Mouse (Mus musculus): Measurements from ENCODE around the gene Tmem132c.

The Tmem132c gene

DNA sequence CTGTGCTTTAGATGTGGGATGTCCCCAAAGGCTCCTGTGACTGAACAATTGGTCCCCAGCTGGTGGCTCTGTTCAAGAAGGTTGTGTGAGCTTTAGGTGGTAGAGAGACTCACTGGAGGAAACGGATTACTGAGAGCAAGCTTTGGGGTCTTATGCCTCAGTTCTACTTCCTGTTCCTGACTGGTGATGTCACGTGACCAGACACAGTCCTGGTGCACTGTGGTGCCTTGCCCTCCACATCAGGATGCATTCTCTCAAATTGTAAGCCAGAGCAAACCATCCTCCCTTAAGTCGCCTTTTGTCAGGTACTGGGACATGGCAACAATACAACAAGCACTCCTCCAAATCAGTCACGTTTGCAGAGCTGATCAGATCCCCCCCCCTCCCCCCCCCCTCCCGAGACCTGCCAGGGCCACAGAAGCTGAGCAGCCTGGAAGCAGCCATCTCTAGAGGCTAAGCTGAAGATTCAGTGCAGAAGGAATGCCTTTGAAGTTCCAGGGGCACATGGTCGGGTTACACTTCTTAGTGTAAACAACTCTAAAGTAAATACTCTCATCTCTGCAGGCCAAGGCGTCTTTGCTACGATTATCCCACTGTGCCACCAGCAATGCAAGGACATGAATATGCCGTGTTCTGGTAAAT, 164.5 kb downstream of the Tmem132c start:
- no peak for DNase-seq (ENCODE audit: low spot score in 2 of 2)

DNA sequence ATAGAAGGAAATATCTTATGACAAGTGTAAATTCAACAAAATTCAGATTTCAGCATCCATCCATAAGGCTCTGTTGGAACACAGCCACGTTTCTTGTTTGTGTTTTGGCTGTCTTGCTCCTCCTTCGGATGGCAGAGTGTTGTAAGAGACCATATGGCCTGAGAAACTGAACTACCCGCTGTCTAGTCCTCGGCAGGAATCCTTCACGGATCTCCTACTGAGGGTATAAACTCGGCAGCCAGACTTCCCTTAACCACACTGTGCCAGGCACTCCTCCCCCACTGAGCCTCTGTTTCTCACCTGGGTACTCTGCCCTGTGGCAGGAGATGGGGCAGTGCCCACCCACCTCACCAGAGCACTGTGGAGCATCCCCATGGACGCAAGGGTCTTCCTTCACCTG, 174.9 kb downstream of the Tmem132c start:
- no peak for DNase-seq (ENCODE audit: low spot score in 2 of 2)

DNA sequence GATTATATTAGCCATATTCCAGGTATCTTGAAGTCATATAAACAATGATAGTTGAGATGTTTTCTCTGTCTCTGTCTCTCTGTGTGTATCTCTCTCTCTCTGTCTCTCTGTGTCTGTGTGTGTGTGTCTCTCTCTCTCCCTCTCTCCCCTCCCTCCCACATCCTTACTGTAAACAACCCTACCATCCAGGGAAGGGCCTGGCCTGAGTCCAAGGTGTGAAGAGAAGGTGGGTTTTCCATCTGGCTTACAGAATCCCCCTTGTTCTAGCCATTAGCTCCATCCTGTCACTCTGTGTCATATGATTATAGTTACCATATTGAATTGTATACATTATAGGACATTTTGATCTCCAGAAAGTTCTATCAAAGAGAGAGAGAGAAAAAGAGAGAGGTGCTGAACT, 182.3 kb downstream of the Tmem132c start:
- DNase-seq (ENCODE audit: low spot score in 2 of 2) = no peak

DNA sequence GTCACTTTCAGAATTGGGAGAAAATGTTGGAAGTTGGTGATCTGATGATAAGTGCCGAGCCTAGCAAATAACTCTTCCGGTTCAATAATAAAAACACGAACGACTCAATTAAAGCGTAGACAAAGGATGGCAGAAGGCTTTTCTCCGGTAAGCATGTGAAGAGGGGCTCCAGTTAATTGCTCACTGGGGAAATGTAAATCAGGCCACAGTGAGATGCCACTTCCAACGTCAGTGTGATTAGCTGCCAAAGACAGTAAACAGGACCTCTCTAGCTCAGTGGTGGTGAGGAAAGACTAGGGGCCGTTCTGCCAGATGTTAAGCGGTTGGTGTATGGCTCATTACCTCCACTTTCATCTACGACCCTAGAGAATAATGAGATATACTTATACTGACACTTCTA, 187.5 kb downstream of the Tmem132c start:
- no peak for DNase-seq (ENCODE audit: low spot score in 2 of 2)

DNA sequence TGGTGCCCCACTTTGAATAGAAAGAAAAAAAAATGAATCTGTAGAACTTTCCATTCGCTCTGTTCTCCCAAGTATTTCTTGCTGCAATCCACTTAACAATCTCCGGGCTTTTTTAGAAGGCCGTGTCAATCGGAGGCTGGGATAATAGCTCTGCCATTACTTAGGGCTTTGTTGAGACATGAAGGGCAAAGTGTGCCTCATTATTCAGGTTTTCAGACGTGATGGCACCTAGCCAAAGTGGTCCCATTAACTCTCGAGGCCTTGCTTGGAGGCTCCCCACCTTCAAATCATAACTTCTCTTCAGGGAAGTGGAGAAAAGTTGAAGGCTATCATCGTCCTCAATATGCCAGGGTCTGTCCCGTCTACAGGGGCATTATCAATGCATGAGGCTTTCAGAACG, 190.0 kb downstream of the Tmem132c start:
- no peak for DNase-seq (ENCODE audit: low spot score in 2 of 2)

DNA sequence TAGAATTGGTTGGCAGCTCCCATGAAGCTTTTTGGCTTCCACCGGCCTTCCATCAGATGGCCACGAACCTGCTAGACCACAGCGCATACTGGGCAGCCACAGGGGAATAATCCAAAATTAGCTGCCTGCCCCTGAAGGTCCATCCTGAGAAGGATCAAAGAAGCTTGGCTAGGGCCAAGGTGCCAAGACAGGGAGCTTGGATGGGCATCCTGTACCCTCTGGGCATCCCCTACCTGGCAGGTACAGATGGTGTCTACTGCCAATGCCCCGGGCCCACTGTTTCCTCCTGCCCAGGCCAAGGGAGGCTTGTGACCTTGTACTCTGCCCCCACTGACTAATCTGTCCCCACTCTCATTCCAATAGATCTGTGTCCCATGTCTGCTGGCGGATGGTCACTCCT, 195.2 kb downstream of the Tmem132c start:
- no peak for DNase-seq (ENCODE audit: low spot score in 2 of 2)

DNA sequence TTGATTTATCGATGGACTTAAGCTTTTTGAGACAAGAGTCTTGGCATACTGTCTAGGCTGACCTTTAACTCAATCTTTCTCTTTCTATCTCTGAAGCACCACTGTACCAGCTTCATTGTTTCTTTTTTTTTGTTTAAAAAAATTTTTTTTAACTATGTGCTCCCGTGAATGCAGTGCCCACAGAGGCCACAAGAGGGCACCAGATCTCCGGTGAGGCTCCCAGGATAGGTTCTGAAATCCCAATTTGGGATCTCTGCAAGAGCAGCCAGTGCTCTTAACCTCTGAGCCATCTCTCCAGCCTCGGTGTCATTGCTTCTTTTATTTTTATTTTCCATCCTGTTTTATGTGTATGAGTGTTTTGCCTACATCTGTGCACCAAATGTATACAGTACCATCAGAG, 197.0 kb downstream of the Tmem132c start:
- no peak for DNase-seq (ENCODE audit: low spot score in 2 of 2)

DNA sequence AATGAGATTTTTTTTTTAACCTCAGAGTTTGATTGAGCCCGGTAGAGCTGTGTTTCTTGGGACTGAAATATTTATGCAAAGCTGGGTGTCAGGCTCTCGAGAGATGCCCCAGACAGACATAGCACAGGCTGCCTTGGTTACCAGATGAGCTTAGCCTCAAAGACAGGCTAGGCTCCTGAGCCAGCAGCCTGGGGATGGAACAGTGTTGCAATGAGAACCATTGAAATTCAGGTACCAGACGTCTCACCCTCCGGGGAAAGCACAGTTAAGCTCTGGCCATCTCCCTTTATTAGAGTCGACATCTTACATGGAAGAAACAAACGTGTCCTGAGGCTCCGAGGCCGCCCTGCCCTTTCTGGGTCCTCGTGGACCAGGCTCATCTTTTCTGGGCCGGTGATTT, 200.4 kb downstream of the Tmem132c start:
- no peak for DNase-seq (ENCODE audit: low spot score in 2 of 2)

DNA sequence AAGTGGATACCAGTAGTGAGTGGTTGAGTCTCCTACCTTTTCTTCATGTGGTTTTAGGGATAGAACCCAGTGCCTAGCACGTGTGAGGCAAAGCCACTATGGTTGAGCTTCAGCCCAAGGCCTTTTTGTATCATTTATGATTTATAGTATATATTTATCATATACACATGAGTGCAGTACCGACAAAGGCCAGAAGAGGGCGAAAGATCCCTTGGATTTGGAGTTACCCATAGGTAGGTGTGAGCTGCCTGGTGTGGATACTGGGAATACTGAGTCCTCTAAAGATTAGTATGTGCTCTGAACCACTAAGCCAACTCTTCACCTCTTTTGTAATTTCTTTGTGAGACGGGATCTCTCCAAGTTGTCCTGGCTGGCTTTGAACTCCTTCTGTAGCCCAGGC, 212.0 kb downstream of the Tmem132c start:
- peak in 1 of 2 experiments; percentile 3 for DNase-seq (ENCODE audit: low spot score in 2 of 2)

DNA sequence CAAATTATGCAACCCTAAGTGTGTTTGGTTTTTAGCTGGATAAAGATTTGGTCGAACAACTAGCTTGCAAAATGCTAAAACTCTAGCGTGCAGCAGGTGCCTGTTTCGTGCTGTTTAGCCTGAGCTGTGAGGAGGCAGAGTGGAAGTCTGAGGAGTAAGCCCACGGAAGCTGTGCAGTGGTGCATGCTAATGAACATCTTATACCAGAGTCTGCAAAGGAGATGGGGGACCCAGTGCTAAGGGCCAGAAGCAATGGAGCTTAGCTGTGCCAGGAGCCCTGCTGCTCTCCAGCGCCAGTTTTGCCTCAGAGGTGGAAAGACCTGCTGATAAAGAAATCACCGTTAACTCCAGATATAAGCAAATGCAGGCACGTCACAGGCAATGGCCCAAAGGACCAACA, 212.5 kb downstream of the Tmem132c start:
- no peak for DNase-seq (ENCODE audit: low spot score in 2 of 2)

DNA sequence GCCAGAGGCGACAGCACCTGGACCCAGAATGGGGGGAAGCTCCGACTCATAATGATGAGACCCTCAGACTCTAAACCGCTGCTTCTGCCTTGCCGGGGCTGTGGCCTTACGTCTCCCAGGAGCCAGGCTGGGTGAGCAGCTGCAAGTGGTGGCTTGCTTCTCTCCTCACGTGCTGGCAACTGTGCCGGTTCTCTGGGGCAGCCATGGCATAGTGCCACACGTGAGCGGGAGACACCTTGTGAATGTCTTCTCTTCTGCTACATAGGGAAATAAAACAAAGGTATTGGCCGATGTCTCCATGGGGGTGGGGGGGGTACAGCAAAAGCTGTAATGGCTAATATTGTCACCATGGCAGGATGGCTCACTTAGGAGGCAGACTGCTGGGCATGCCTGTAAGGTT, 214.5 kb downstream of the Tmem132c start:
- no peak for DNase-seq (ENCODE audit: low spot score in 2 of 2)

DNA sequence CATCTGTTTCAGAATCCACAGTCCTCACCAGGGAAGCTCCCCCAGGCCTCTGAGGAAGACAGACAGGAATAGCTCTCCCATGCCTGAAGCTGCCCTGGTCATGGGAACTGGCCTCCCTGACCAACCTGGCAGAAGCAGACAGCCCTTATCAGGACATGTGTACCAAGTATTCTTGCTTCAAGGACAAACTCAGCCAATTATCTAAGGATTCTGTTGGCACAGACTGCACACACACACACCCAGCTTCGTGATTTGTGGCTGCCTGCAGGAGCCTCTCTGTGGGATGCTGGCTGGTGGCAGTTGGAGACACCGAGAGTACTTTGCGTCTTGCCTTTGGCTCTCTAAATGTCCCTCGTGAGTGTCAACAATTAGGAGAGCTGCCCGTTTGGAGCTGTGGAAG, 226.5 kb downstream of the Tmem132c start:
- no peak for DNase-seq (ENCODE audit: low spot score in 2 of 2)

DNA sequence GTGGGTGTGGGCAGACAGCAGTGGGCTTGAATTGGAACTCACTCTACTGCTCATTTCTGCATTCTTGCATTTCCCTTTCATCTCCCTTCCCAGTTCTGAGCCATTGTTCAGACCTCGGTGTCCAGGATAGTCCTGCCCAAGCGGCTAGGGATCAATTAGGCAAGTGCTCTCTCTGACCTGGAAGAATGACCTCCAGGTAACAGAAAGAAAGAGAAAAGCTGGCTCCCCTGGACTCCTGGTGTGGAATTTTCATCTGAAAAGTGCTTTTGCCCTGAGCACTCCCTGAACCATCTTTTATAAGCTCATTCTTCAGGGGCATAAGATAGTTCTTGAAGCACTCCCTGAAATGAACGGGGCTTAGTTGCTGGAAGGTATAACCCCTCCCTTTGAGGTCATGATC, 228.7 kb downstream of the Tmem132c start:
- DNase-seq (ENCODE audit: low spot score in 2 of 2) = no peak

DNA sequence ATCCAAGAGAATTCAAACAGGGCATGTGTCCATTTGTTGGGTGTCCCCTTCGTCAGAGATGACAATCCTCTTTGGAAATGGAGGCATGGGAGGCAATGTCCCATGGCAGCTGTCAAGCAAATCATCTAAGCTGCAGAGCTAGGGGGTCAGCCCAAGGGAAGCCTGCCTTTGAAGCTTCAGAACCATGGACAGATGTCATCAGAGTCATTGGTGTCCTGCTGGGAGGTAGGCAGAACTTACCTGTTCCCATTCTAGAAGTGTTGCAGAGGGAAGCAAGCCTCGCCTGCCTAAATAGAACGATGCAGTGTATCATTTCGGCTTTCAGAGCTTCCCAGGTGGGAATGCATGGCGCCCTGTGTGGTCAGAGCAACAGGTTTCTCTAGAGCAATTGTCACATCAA, 230.3 kb downstream of the Tmem132c start:
- DNase-seq (ENCODE audit: low spot score in 2 of 2) = no peak

DNA sequence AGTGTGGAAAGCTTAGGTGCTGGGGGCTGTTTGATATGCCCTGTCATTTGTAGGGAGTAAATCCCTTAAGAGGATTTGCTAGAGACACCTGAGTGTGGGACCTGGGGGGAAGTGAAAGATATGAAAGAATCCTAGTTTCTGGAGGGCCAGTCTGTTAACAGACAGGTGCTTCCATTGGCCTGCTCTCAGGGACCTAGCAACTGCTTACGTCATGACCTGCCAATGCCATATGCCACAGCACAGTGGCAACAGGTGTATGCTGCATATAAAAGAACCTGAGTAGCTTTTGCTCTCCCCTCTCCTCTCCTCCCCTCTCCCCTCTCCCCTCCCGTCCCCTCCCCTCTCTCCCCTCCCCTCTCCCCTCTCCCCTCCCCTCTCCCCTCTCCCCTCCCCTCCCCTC, 232.1 kb downstream of the Tmem132c start:
- DNase-seq (ENCODE audit: low spot score in 2 of 2) = no peak

DNA sequence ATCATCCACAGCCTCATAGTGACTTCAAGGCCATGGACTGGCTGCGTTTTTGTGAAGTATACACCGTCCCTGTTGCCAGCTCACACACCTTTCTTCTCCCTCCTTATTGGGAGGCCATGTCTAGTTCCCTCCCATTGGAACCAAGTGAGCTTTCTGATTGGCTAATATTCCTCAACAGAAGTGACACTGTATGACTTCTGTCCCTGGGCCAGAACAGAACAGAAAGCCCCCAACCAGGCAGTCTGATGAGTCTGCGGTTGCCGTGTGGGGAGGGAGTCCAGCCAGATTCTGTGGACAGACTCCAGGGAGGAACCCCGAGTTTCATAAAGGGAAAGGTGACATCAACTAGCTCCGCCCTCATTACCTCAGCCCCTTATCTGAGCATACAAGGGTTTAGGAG, 233.2 kb downstream of the Tmem132c start:
- no peak for DNase-seq (ENCODE audit: low spot score in 2 of 2)

DNA sequence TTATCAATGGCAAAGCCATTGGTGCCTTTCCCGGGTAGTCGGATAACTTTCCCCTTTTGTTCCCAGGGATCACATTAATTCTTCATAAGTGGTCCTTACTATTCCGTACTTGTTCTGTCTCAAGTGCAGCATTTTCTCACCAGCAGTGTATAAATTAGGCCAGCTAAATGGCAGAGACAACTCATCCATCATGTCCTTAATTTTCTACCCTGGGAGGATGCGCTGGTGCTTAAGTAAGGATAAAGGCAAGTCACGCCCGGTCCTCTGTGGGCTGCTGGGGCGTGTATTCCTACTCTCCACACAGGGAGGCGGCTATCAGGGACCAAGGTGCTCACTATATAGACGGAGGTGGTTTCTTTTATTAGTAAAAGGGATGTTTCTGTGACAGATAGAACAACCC, 236.2 kb downstream of the Tmem132c start:
- DNase-seq (ENCODE audit: low spot score in 2 of 2) = no peak

DNA sequence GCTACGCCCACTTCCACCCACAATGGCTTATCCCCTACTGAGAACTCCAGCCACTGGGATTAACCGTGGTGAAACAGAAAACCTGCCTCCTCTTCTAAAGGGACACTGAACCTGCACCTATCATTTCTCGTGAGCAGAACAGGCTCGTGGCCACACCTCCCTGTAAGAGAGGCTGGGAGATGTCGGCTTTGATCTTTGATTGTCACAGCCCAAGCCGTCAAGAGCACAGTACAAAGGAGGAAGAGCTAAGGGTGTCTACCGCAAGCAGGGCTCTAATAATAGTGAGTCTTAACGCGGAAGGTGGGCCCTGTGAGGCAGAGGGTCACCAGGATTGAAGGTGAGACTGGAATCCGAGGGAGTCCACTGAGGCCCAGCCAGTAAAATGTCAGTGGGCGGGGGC, 236.7 kb downstream of the Tmem132c start:
- no peak for DNase-seq (ENCODE audit: low spot score in 2 of 2)

DNA sequence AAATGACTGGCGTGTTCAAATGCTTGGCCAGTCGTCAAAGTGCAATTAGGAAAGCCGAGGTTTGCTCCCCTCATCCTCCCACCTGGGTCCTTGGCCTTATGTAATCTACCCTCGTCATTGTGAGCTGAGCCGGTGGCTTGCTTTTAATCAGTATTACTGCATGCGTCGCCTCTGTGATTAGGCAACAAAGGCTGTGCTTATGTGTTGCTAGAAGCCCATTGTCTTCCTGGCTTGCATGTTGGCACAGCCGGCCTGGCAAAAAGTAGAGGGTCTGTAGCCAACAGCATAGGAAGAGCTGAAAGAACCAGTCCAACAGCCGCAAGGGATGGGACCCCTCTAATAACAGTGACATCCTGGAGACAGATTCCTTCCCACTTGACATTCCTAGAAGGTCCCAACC, 239.3 kb downstream of the Tmem132c start:
- DNase-seq (ENCODE audit: low spot score in 2 of 2) = no peak

DNA sequence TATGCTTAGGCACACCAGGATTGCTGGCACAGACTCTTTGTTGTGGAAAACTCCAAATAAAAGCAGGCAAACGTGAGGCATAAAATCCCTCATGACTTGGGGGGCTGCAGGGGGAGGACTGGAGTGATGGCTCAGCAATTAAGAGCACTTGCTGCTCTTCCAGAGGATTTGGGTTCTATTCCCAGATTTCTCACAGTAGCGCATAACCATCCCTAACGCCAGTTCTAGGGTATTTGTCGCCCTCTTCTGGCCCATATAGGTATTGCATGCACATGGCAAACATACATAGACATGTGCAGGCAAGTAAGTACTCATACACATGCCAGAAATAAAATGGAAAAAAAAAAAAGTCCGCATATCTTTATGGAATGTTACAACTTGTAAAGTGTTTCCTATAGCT, 239.8 kb downstream of the Tmem132c start:
- DNase-seq (ENCODE audit: low spot score in 2 of 2) = peak in 1 of 2 experiments; percentile 6

DNA sequence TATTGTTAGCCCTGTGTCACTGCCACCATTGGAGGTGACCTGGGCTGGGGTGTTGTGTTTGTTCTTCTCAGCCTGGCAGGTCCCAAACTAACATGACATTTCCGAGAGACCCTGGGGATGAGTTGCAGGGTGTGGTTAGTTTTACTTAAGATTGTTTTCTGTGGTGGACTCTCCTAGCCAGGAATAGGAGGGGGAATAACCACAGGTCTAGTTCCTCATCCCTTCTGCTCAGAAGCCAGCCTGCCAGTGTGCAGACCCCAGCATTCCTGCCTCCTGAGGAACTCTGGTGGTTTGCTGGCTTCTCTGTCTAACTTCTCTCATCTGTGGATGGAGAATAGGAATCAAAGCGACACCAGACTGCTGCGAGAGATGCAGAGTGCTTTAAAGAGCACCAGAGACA, 240.7 kb downstream of the Tmem132c start:
- DNase-seq (ENCODE audit: low spot score in 2 of 2) = no peak

DNA sequence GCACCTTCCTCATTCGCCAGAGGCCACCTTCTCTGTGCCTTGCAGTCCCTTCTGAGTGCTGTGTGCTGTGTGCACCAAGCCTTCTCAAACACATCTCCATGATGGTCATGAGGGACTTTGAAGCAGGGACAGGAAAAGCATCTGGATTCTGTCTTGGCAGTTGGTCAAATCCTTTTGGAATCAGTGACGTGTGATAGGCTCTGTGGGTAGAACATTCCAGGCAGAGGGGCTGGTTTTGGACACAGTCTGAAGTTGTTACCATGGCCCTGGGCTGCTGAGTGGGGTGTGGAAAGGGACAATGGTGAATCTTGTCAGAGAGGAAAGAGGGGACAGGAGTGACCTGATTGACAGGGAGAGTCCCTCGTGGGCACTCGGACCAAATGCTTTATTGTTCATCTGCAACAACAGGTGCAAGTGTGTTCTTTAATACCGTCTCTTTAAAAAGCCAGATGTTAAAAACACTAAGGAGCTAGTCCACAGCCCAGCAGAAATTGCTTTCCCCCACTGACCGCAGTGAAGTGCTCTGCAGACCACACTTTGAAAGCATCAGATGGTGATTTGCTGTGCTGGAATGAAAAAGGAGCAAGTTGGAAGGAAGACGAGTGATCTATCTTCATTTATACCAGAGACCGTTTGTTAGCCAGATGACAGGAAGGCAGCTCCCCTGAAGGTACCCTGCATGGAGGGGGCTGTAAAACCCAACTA, 242.5 kb downstream of the Tmem132c start:
- no peak for DNase-seq (ENCODE audit: low spot score in 2 of 2)

DNA sequence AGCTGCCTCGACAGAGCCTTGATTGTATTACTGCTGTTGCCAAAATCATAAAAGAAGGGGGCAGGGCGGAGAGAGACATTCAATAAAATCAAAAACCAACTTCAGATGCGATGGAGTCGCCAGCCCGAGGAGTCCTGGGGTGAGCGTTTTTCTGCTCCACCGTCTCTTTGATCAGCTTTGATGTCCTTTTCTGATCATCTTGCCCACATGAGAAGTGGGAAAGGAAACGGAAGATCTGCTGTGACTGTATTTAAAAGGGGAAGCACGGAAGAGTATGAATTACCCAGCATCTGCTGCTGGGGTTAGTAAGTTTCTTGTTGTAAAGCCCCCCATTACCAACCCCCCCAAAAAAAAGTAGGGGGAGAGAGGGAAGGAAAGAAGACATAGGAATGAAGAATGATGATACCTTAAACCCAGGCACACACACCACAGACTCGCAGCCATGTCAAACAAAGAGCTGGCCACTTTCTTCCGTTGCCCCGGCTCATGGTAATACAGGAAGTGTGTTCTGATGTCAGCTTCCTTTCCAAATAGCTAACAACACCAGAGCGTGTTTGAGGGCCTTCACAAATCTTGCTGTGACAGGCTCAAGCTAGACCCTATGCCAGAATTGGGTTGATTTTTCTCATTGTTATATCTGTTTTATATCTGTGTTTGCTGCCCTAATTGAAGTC, 243.3 kb downstream of the Tmem132c start:
- DNase-seq (ENCODE audit: low spot score in 2 of 2) = no peak

Data from urinary bladder, adult 18-20 months (tissue).